Mouse (Mus musculus) layer of hippocampus, adult 9-10 months (tissue): ENCODE results near the gene Wdtc1.

Experiments
- DNase-seq: peaks from one replicate; pipeline ENCODE4 v3.0.0; 2022; ENCODE audit warnings: low spot score

The Wdtc1 gene

DNA sequence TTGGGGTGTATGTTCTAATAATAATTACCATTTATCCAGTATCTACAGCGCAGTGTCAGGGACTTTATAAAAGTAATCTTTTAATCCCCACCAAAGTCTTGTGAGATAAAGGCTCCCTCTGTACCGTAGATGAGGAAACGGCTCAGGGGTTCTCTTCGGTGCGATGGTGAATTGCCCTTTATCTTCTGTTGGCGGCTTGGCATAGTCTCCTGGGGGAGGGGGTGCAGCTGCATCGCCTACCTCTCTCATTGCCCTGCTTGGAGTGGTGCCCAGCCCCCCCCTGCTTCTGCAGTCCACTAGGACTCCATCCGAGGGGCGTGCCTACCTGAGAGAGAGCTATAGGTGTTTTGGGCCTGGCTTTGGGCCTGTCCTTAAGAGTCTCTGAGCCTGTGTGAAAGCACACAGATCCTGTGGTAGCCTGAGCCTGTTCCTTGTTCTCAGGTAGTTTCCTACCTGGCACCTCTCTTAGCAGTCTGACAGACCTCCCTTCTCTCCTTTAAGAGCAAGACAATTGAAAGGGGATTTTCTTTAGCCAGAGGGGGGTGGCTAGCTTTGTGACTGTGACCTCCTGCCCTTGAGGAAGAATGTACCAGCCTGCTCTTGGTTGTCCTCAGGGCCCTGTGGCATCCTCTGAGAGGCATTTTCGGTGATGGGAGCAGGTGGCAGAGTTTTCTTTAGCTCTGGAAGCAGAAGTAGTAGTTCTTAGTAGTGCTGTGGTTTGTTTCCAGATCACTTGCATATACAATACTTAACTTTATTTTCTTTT, 22.7 kb upstream of the Wdtc1 start:
- no peak for DNase-seq

DNA sequence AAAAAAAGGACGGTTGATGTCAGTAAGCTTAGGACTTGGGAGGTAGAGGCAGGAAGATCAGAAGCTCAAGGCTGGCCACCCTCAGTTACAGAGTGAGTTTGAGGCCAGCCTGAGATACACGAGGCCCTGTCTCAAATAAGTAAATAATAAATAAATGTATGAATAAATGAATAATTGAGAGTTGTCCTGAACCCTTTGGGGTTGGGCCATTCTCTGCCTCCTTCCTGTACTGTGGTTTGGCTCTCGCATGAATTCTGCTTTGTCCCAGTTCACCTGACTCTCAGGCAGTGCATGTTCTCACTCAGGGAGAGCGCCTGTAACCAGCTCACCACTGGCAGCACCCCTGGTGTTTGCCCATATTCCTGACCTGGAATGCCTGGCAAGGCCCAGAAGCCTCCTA, 20.7 kb upstream of the Wdtc1 start:
- DNase-seq = no peak

DNA sequence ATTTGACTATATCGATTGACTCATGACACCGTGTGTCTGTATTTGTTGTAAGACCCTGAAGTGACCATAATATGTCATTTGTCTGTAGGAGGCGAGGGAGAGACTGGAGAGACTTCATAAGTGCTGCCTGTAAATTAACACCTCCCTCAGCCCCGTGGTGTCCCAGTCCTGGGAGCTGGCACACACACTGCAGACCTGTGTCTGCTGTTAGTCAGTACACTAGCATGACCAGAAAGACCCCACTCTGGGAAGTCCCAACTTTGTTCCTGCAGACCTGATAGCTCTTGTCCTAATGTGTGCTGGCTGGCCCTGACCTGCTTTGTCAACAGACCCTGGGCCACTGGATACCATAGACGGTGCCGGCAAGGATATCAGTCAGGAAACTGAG, 19.0 kb upstream of the Wdtc1 start:
- DNase-seq = no peak

DNA sequence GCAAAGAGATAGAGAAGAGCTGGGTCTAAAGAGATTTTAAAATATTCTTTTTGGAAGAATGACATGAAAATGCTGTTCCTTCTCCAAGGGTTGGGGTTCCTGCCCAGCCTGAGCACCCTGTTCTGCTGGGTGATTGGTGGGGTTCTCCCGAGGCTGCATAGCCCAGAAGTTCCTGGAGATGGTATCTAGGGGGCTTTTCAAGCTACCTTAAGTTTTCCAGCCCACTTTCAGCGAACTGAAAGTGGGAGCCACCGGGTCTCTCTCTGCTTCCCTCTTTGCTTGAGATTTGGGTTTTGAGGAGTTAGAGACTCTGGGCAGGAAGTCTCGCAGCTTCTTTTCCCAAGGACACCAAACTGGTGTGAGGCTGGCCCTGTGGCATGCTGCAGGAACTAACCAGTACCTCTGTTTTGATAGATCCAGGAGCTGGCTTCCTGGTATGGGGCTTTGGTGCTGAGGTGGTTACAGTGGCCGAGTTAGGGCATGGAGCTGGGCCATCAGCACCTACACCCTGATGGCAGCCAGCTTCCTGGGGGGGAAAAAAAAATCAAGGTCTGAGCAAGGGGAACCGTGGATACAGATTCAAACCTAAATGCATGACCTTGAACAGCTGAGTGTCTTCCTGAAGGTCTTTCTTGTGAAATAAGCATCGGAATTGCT, 18.5 kb upstream of the Wdtc1 start:
- no peak for DNase-seq

DNA sequence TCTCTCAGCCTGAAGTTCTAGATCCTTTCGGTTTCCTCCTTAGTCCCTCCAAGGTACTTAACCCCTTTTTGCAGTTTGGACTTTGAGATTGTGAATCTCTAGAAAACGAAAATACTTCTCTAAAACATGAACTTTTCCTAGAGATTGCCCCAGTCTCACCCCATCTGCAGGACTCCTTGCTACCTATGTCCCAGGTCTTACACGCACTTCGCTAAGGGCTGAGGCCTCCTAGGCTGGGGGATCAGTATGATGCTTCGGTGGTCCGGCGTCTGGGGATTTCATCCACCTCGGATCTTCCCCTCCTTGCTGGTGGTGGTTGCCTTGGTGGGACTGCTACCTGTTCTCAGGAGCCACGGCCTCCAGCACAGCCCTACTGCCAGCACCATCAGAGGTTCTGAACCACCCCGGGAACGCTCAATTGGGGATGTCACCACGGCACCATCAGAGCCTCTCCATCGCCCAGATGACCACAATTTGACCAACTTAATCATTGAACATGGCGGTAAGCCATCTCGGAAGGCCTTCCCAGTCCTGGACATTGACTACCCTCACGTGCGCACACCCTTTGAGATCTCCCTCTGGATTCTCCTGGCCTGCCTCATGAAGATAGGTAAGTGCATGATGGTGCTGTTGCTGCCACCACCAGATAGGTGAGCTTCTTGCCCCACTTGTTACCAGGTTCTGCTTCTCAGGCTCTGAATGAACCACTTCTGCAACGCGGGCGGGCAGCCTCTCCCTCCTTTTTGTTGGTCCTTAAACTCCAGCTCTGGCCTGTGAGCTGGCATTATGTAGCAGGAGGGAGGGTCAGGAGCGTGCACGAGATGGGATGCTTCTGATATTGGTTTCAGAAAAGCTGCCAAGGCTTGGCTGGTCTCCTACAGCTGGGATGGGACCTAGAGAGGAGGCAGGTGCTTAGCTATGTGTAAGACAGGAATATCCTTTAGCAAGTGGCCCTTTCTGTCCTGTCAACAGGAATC, 17.3 kb upstream of the Wdtc1 start:
- no peak for DNase-seq

DNA sequence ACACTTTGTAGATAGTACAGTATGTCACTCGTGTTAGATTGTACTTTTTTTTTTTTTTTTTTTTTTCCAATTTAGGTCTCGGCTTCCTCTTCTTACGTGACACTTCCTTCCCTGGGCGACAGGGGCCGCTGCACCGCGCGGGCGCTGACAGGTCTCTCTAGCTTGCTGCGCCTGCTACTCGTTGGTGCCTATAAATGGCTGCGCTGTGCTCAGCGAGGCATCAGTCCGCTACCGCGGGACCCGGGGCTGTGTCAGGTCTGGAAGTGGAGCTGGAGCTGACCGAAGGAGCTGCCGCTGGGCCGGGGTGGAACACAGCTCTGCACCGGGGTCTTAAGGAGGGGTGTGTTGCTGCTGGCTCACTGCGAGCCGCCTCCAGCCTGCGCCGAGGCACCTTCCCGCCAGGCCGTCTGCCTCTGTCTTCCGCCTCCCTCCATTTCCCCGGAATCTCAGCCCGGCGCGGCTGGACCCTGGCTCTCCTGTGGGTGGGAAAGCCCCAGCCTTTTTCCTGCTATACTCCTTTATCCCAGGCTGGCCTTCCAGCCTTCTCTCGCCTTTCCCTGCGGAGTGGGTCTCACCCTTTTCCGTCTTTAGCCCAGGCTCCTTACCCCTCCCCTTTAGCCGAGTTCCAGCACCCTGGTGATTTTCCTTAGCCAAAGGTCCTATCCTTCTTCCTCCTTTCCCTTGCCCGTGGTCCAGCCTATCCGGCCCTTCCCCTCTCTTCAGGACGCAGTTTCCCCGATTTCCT, 16.4 kb upstream of the Wdtc1 start, which contains the start of gene Slc9a1:
TSS of gene Slc9a1 (plus strand) at position 154 of the 745 bp plus-strand sequence.
- DNase-seq = peak; percentile 81

DNA sequence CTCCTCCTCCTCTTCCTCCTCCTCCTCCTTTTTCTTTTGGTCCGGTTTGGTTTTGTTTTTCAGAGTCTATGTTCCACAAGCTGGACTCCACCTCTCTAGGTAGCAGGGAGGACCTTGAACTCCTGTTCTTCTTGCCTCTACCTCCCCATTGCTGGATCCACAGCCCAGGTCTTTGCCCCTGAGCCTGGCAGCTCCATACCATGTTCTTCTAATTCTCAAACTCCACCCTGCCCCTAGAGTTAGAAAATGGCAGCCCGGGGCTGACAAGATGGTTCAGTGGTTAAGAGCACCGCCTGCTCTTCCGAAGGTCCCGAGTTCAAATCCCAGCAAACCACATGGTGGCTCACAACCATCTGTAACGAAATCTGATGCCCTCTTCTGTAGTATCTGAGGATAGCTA, 1.4 kb upstream of the Wdtc1 start:
- no peak for DNase-seq

DNA sequence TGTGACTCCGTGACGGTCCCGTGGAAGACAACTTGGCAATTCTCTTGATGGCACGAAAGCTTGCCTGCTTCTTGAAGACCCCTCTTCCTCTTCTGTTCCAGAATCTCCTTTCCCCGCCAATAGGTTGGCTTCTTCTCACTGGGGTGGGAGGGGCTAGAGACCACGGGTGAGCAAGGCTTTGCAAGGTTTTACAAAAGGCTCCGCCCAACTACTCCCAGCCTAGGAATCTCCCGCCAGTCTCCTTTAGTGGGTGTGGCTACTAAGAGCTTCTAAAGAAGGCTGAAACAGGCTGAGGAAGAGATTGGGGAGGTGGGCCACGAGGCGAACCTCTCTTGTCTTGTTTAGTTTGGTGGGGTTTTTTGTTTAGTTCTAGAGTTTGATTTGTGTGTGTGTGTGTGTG, 484 bp downstream of the Wdtc1 start:
- no peak for DNase-seq

DNA sequence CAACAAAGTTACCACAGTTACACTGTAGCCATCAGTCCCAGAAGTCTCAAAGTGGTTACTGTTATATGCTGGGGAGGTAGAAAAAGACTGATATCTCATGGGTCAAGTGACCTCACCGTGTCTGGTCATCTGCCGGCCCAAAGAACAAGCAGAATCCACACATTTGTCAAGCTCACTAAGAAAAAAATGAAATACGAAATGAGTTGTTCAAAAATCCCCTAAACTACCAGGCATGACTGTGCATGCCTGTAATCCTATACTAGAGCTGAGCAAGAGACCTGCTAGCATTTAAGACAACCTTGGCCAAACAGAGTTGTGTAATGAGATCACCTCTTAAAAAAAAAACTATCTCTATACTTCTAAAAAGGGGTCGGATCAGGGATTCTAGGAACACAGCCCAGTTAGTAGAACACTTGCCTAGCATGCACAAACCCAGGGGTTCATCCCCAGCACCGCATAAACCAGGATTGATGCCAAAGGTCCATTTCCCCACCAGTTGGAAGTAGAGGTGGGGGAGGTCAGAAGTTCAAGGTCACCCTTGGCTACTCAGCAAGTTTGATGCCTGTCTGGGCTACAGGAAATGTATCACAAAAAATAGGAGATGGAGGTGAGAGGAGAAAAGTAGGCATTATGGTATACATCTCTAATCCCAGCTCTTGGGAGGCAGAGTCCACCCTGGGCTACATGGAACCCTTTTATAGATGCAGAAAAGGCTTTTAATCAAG, 5.1 kb downstream of the Wdtc1 start:
- no peak for DNase-seq

DNA sequence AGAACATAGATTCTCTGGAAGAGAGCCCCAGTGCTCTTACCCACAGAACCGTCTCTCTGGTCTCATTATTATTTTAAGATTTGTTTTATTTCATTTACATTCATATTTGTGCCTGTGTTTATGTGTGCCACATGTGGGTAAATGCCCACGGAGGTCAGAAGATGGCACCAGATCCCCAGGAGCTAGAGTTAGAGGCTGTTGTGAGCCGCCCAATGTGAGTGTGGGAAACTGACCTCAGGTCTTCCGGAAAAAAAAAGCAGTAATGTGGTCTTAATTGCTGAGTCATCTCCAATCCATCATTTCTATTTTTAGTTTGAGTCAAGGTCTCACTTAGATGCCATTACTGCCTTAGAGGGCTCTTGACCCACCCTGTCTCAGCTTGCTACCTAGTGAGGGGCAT, 5.7 kb downstream of the Wdtc1 start:
- no peak for DNase-seq

DNA sequence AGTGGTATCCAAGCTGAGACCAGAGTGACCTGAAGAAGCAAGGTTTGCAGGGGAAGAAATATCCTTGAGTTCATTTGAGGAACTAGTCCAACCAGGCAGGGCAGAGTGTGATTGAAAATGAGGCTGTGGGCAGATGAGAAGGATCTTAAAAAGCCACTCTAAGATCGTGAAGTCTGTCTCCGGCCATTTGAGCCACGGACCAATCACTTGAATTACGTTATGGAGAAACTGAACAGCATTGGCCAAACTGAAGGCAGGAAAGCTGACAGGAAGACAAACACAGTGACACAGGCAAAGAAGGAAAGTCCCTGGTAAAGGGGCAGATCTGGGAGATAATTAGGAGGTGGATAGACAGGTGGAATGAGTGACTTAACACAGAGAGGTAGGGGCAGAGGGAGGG, 6.7 kb downstream of the Wdtc1 start:
- DNase-seq = no peak

DNA sequence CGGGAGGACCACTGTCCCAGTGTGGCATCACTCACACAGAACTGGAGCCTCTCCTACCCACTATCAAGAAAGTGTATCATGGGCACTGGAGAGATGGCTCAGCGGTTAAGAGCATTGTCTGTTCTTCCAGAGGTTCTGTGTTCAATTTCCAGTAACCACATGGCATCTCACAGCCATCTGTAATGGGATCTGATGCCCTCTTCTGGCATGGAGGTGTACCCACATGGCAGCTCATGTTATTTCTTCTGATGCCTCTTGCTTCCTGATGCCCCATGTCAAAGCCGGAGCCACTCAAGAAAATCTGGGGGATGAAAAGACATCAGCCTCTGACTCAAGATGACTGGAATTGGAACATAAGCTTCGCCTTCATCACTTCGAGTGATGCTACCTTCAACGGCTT, 7.6 kb downstream of the Wdtc1 start:
- no peak for DNase-seq

DNA sequence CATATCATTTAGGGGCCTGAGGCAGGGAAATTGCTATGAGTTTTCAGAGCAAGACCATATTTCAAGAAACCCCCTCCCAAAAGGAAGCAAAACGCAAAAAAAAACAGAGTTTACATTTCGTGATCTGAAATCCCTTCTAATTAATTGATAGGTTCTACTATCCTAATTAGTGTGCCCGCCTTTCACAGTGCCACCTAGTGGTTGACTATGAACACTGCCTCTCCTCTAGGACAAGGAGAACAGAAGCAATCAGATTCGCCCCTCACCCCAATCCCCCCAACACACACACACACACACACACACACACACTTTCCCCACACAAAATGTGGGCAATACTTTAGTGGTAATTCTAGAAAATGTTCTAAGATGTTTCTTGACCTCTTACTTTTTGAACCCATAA, 9.2 kb downstream of the Wdtc1 start:
- DNase-seq = peak; percentile 26

DNA sequence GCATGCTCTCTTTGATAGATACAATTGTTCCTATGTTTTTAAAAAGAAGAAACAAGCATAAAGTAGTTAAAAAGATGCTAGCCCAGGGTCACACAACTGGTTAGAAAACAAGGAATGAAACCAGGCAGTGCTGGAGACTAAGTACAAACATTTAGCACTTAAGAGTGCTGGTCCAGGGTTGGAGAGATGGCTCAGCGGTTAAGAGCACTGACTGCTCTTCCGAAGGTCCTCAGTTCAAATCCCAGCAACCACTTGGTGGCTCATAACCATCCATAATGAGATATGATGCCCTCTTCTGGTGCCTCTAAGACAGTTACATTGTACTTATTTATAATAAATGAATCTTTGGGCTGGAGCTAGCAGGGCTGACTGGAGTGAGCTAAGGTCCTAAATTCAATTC, 13.1 kb downstream of the Wdtc1 start:
- DNase-seq = no peak

DNA sequence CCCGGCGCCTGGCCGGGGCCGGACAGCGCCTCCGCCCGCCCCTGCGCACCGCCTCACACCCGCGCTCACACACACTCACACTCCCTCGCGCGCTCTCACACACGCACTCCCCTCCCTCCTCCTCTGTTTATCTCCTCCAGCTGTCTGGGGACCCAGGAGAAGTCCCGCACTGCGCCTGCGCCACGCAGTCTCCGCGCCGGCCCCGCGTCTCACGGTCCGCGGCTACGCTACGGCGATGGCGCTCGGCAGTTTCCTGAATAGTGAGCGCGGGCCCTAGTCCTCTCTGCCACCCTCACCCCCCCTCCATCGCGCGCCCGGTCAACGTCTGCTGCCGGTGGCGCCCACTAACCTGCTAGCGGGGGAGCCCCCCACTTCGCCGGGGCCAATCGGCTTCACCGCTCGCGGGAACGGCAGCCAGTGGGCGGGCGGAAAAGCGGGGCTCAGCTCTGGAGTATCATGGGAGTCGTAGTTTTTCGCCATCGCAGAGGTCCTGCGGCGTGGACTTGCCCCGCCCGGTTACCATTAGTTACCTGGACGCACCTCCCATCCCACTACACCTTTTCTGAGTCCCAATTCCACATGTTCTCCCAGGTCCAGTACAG, 14.0 kb downstream of the Wdtc1 start:
- peak; percentile 94 for DNase-seq

DNA sequence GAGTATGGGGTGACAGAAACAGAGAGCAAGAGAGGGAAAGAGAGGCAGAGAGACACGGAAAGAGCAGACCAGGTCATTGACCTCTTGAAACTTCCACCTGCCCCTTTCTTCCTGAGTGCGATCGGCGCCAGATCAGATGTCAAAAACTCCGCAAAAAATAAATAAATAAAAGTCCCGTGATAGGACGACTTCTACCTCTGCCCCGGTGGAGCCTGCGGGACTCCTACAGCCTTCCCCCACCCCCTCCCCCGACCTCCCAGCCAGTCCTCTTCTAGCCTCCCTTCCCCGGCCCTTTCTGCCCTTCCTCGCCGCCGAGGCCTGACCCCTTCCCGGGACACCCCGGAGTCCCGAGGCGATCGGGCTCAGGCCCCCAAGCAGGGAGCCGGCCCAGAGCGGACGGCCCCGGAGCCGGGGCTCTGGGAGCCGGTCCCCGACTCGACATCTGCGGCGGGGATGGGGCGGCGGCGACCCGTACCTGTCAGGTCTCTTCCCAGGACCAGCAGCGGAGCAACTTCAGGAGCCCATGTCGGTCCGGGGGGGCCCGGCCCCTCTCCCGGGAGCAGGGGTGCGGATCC, 14.7 kb downstream of the Wdtc1 start:
- no peak for DNase-seq

DNA sequence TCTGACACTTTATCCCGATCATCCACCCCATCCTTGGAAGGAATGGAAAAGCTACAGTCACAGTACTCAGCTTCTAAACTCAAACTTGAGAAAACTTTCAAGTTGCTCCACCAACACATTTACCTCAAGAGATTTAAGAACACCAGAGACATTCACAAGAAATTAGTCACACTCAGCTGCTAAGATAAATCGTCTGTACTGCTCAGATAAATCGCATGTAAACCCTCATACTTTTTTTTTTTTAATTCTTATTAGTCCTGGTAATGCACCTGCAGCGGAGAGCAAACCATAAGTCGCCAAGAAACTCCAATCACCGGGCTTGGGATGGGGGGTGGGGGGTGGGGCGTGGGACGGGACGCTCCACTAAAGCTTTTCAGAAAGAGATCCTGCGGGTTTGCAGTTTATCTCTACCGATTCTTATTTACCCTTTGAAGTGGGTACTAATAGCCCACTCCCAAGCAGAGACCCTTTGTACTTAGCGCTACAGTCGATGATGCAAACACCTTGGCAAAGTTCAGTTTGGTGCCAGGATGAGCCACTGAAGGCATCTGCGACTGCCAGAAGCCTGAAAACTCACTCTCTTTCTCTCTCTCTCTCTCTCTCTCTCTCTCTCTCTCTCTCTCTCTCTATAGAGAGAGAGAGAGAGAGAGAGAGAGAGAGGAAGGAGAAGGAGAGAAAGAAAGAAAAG, 15.3 kb downstream of the Wdtc1 start:
- DNase-seq = no peak

DNA sequence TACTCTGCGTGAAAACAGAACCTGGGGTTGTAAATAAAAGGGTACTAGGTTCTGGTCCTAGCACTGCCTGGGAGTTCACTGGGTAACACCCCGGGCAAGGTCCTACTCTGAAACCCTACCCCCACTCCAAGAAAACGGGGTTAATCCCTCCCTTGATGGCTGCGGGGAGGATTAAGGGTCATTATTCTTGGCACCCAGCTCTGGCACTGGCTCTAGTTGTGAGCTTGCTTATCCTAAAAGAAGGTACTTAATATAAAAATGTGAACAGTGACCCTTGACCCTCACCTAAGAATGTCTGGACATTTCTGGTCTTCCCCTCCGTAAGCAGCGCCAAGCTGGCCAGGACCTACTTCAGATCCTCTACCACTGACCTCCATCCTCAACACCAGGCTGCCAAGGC, 20.0 kb downstream of the Wdtc1 start:
- DNase-seq = no peak

DNA sequence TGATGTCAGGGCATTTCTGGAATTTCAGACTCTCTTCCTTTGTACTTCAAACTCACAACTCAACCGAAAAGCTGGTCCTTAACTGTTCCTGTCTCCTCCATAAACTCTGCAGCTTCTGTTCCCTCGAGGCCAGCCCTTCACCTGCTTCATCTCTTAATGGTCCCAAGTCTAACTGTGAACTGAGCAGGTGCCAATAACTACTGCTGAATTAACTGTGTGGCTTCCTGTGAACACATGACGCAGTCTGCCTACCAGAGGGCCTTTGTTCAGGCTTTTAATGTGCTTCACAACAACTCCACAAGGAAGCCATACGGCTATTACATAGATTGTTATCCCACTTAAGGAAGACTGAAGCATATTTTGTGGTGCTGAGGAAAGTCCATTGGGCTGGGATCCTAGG, 23.0 kb downstream of the Wdtc1 start:
- DNase-seq = no peak

DNA sequence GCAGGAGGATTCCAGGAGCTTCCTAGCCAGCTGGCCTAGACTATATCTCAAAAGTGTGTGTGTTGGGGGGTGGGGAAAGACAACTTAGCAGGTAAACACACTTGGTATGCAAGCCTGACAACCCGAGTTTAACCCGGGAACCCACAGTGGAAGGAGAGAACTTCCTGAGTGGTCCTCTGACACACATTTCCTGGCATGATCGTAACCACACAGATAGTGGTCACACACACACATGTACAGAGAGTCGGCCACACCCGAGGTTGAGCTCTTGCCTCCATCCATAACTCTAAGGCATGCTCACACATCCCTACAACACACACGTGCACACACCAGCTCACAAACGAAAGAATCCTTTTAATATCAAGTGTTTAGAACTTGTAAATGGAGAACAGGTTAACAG, 25.2 kb downstream of the Wdtc1 start:
- no peak for DNase-seq
